Mouse (Mus musculus): Measurements from ENCODE around the gene Gm12169. TPM values are rescaled to one million over a fixed set of nuclear protein-coding genes. Genes with fewer than 3 reads are reported as not detected.
"Not testable (repeated sequence)": the region's sequence is repeated elsewhere in the genome, so short reads cannot be mapped to it uniquely, and the experiment has no call there.

Gm12169 gene
- polyA plus RNA-seq (2014; fragmentation: Nextera tagmentation; extraction: Ambion mirVana): not detected in 2 replicates

DNA sequence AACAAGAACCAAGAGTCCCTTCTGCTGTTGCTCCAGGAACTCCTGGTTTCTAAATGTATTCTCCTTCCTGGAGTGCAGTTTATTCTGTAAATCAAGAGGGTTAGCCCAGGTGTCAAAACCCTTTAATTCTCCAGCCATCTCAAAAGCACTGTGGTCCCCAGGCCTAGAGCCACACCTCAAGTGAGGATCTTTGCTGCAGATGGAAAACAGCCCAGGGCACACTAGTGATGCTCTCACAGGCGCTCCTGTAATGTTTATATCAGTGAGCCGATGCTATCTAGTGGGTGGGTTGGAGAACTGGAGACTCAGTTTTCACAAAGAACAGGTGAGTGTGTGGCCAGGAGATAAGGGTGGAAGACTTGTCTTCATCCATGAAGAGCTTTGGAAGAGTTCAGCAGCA lies at the start of gene Gm12169:
Gene Gm12169 (plus strand): TSS at position 301 of the 400 bp plus-strand sequence.
- ATAC-seq (ENCODE audit: insufficient read depth, low FRiP score, low TSS enrichment): no peak
- DNase-seq (ENCODE audit: low spot score): no peak
- WGBS: 98% methylated on average over 2 of the region's 2 CpGs
- Histone ChIP-seq H3K4me2 (ENCODE audit: low read depth) (no peak within 1 kb of the TSS), H3K9ac (ENCODE audit: low read length) (no peak within 1 kb of the TSS), H3K4me3 (ENCODE audit: low read depth, low read length) (no peak within 1 kb of the TSS), H3K36me3 (ENCODE audit: control insufficient read depth, insufficient read depth, low read length) (no peaks in the 10 kb centered on the region), H3K27ac (ENCODE audit: low read depth, low read length) (no peak within 1 kb of the TSS), H3K27me3 (ENCODE audit: control insufficient read depth, insufficient read depth, low read length) (no peaks in the 10 kb centered on the region), H3K9me3 (ENCODE audit: control insufficient read depth, low read length) (no peaks in the 10 kb centered on the region), H3K4me1 (ENCODE audit: control insufficient read depth, insufficient read depth, low read length) (no peaks in the 10 kb centered on the region)

DNA sequence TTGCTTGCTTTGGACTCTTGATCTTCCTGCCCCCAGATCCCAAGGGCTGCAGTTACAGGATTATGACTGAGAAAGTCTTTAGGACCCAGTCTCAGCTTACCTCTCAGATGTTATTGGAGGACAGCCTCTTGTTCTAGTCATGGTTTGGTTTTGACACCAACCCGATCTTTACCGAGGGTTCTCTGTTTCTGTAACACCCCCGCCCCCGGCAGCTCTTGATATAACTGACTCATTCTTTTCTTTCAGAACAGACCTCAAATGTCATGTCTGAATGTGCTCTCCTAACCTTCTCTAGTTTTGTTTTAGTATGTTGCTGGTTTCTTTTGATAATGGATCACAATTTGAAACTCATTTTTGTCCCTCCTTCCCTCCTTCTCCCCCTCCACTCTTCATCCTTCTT lies 49.8 kb upstream of the Gm12169 start:
- H3K4me1 ChIP-seq (ENCODE audit: control insufficient read depth, insufficient read depth, low read length): no peaks in the 10 kb centered on the region
- 86% methylated on average over 4 of the region's 4 CpGs for WGBS
- no peak for DNase-seq (ENCODE audit: low spot score)

DNA sequence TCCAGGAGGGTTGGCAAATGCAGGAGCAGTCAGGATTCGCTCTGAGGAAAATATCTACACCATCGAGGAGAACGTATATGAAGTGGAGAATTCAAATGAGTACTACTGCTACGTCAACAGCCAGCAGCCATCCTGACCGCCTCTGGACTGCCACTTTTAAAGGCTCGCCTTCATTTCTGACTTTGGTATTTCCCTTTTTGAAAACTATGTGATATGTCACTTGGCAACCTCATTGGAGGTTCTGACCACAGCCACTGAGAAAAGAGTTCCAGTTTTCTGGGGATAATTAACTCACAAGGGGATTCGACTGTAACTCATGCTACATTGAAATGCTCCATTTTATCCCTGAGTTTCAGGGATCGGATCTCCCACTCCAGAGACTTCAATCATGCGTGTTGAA lies 44.7 kb upstream of the Gm12169 start:
- Histone ChIP-seq H3K27ac (ENCODE audit: low read depth, low read length) (no peak overlapping the region), H3K36me3 (ENCODE audit: control insufficient read depth, insufficient read depth, low read length) (no peaks in the 10 kb centered on the region), H3K9me3 (ENCODE audit: control insufficient read depth, low read length) (no peaks in the 10 kb centered on the region), H3K4me3 (ENCODE audit: low read depth, low read length) (no peak overlapping the region), H3K4me2 (ENCODE audit: low read depth) (no peak overlapping the region), H3K4me1 (ENCODE audit: control insufficient read depth, insufficient read depth, low read length) (no peaks in the 10 kb centered on the region), H3K27me3 (ENCODE audit: control insufficient read depth, insufficient read depth, low read length) (no peaks in the 10 kb centered on the region), H3K9ac (ENCODE audit: low read length) (no peak overlapping the region)
- ATAC-seq (ENCODE audit: insufficient read depth, low FRiP score, low TSS enrichment) (no peak), DNase-seq (ENCODE audit: low spot score) (no peak)
- WGBS: 89% methylated on average over 9 of the region's 9 CpGs

More for the DNA sequence above, 49.8 kb upstream of the Gm12169 start:
- Histone ChIP-seq H3K27ac (ENCODE audit: low read depth, low read length) (no peak overlapping the region), H3K4me2 (ENCODE audit: low read depth) (no peak overlapping the region), H3K36me3 (ENCODE audit: control insufficient read depth, insufficient read depth, low read length) (no peaks in the 10 kb centered on the region), H3K9me3 (ENCODE audit: control insufficient read depth, low read length) (no peaks in the 10 kb centered on the region), H3K9ac (ENCODE audit: low read length) (no peak overlapping the region), H3K27me3 (ENCODE audit: control insufficient read depth, insufficient read depth, low read length) (no peaks in the 10 kb centered on the region), H3K4me3 (ENCODE audit: low read depth, low read length) (no peak overlapping the region)
- ATAC-seq (ENCODE audit: insufficient read depth, low FRiP score, low TSS enrichment): no peak

DNA sequence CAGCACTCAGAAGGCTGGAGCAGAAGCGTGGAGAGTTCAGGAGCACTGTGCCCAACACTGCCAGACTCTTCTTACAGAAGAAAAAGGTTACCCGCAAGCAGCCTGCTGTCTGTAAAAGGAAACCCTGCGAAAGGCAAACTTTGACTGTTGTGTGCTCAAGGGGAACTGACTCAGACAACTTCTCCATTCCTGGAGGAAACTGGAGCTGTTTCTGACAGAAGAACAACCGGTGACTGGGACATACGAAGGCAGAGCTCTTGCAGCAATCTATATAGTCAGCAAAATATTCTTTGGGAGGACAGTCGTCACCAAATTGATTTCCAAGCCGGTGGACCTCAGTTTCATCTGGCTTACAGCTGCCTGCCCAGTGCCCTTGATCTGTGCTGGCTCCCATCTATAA lies 43.5 kb upstream of the Gm12169 start:
- H3K9me3 ChIP-seq (ENCODE audit: control insufficient read depth, low read length): no peaks in the 10 kb centered on the region
- no peak overlapping the region for H3K27ac ChIP-seq (ENCODE audit: low read depth, low read length)
- H3K4me1 ChIP-seq (ENCODE audit: control insufficient read depth, insufficient read depth, low read length): no peaks in the 10 kb centered on the region
- no peak for ATAC-seq (ENCODE audit: insufficient read depth, low FRiP score, low TSS enrichment)
- DNase-seq (ENCODE audit: low spot score): no peak
- 83% methylated on average over 7 of the region's 7 CpGs for WGBS
- H3K27me3 ChIP-seq (ENCODE audit: control insufficient read depth, insufficient read depth, low read length): no peaks in the 10 kb centered on the region
- H3K9ac ChIP-seq (ENCODE audit: low read length): no peak overlapping the region
- H3K36me3 ChIP-seq (ENCODE audit: control insufficient read depth, insufficient read depth, low read length): no peaks in the 10 kb centered on the region
- no peak overlapping the region for H3K4me2 ChIP-seq (ENCODE audit: low read depth)
- H3K4me3 ChIP-seq (ENCODE audit: low read depth, low read length): no peak overlapping the region

DNA sequence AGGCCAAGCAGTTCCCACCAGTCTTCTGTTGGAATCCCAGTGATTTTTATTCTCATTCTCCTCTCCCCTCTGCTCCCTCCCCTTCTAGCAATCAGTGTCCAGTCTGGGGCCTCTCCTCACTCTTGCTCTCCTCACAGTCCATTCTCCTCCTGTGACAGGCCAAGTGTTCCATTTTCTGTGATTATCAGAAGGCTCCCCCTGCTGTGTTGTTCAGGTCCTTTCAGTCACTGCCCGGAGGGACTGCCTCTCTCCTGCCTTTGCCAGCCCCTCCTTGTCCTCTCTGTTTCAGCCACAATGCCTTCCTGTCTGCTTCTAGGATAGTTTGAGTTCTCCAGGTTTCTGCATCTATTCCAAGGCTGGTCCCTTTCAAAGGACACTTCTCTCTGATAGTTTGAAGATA lies 35.8 kb upstream of the Gm12169 start:
- WGBS: 13% methylated on average over 1 of the region's 1 CpGs
- Histone ChIP-seq H3K9ac (ENCODE audit: low read length) (no peak overlapping the region), H3K27me3 (ENCODE audit: control insufficient read depth, insufficient read depth, low read length) (no peaks in the 10 kb centered on the region), H3K27ac (ENCODE audit: low read depth, low read length) (no peak overlapping the region), H3K4me1 (ENCODE audit: control insufficient read depth, insufficient read depth, low read length) (no peaks in the 10 kb centered on the region), H3K4me2 (ENCODE audit: low read depth) (no peak overlapping the region), H3K9me3 (ENCODE audit: control insufficient read depth, low read length) (no peaks in the 10 kb centered on the region), H3K4me3 (ENCODE audit: low read depth, low read length) (no peak overlapping the region), H3K36me3 (ENCODE audit: control insufficient read depth, insufficient read depth, low read length) (no peaks in the 10 kb centered on the region)
- ATAC-seq (ENCODE audit: insufficient read depth, low FRiP score, low TSS enrichment) (no peak), DNase-seq (ENCODE audit: low spot score) (no peak)

DNA sequence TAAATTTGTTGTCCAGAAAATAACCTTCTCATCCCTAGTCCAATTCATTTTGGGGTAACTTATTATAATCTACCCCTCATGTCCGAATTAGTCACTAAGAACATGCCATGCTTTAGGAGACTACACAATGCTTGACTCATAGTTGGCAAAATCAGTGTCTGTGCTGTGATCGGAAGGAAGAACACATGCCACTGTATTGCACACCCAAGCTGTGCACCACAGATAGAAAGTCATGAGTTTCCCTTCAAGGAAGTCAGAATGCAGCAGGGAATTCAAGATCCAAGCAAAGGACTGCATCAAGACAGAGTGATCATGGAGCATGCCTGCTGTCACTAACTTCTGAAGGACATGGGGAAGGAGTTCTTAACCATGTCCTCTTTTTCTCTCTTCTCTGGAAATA lies 35.4 kb upstream of the Gm12169 start:
- Histone ChIP-seq H3K36me3 (ENCODE audit: control insufficient read depth, insufficient read depth, low read length) (no peaks in the 10 kb centered on the region), H3K27ac (ENCODE audit: low read depth, low read length) (no peak overlapping the region), H3K4me1 (ENCODE audit: control insufficient read depth, insufficient read depth, low read length) (no peaks in the 10 kb centered on the region), H3K4me2 (ENCODE audit: low read depth) (no peak overlapping the region), H3K9me3 (ENCODE audit: control insufficient read depth, low read length) (no peaks in the 10 kb centered on the region), H3K4me3 (ENCODE audit: low read depth, low read length) (no peak overlapping the region), H3K9ac (ENCODE audit: low read length) (no peak overlapping the region), H3K27me3 (ENCODE audit: control insufficient read depth, insufficient read depth, low read length) (no peaks in the 10 kb centered on the region)
- DNase-seq (ENCODE audit: low spot score) (no peak), ATAC-seq (ENCODE audit: insufficient read depth, low FRiP score, low TSS enrichment) (no peak)
- 87% methylated on average over 2 of the region's 2 CpGs for WGBS

DNA sequence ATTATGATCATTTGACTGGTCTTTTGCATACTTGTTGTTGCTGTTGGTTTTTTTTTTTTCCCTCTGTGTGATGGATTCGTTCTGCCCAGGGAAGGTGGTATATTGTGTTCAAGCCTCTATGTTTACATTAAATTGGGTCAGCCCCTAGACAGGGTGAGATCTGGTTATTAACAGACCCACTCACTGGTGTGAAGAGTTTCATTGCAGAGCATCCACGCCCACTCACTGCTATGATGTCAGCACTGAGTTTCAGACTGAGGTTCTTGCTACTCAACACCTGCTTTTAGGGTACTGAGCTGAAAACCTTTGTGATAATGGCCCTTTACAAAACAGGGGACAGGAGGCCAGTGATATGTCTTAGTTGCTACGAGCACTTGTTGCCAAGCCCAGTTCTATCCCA lies 16.9 kb upstream of the Gm12169 start:
- Histone ChIP-seq H3K4me1 (ENCODE audit: control insufficient read depth, insufficient read depth, low read length) (no peaks in the 10 kb centered on the region), H3K4me2 (ENCODE audit: low read depth) (no peak overlapping the region), H3K27me3 (ENCODE audit: control insufficient read depth, insufficient read depth, low read length) (no peaks in the 10 kb centered on the region), H3K27ac (ENCODE audit: low read depth, low read length) (no peak overlapping the region), H3K9ac (ENCODE audit: low read length) (no peak overlapping the region), H3K4me3 (ENCODE audit: low read depth, low read length) (no peak overlapping the region), H3K36me3 (ENCODE audit: control insufficient read depth, insufficient read depth, low read length) (no peaks in the 10 kb centered on the region), H3K9me3 (ENCODE audit: control insufficient read depth, low read length) (no peaks in the 10 kb centered on the region)
- 78% methylated on average over 3 of the region's 3 CpGs for WGBS
- no peak for DNase-seq (ENCODE audit: low spot score)
- no peak for ATAC-seq (ENCODE audit: insufficient read depth, low FRiP score, low TSS enrichment)

DNA sequence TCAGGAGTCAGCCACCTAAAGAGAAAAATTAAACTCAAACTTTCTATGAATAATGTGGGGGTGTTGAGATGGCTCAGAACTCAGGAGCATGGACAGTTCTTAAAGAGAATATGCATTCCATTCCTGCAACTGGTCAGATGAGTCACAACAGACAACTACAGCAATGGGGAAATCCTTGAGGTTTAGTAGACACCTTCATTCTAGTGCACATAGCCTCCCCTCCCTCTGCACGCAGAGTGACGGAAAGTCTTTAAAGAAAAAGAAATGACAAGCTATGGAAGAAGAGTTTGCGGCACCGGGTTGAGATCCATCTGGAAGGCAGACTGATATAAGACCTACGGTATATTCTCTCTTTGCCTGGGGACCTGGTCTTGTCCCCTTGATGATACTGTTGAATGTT lies 14.1 kb upstream of the Gm12169 start:
- no peak overlapping the region for H3K4me3 ChIP-seq (ENCODE audit: low read depth, low read length)
- 94% methylated on average over 5 of the region's 5 CpGs for WGBS
- H3K27me3 ChIP-seq (ENCODE audit: control insufficient read depth, insufficient read depth, low read length): no peaks in the 10 kb centered on the region
- H3K36me3 ChIP-seq (ENCODE audit: control insufficient read depth, insufficient read depth, low read length): no peaks in the 10 kb centered on the region
- no peaks in the 10 kb centered on the region for H3K9me3 ChIP-seq (ENCODE audit: control insufficient read depth, low read length)
- H3K4me2 ChIP-seq (ENCODE audit: low read depth): no peak overlapping the region
- H3K27ac ChIP-seq (ENCODE audit: low read depth, low read length): no peak overlapping the region
- ATAC-seq (ENCODE audit: insufficient read depth, low FRiP score, low TSS enrichment): no peak
- no peak overlapping the region for H3K9ac ChIP-seq (ENCODE audit: low read length)
- DNase-seq (ENCODE audit: low spot score): no peak
- no peaks in the 10 kb centered on the region for H3K4me1 ChIP-seq (ENCODE audit: control insufficient read depth, insufficient read depth, low read length)

DNA sequence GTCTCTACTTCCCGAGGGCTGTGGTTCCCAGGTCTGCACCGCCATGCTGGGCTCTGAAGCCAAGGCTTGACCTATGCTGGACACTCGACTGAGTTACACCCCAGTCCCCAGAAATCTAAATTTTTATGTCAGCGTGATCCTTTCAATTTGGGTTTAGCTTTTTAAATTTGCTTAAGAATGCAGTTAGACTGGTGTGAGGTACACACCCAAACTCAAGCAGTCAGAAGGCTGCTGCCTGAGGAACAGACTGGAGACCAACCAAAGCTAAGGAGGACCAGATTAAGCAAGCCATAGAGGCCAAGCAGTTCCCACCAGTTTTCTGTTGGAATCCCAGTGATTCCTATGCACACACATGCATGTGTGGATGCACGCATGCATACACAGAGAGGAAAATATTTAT lies 2.7 kb upstream of the Gm12169 start:
- H3K9ac ChIP-seq (ENCODE audit: low read length); H3K4me1 ChIP-seq (ENCODE audit: control insufficient read depth, insufficient read depth, low read length); DNase-seq (ENCODE audit: low spot score); H3K27ac ChIP-seq (ENCODE audit: low read depth, low read length); H3K27me3 ChIP-seq (ENCODE audit: control insufficient read depth, insufficient read depth, low read length); H3K4me2 ChIP-seq (ENCODE audit: low read depth); ATAC-seq (ENCODE audit: insufficient read depth, low FRiP score, low TSS enrichment); H3K4me3 ChIP-seq (ENCODE audit: low read depth, low read length); H3K9me3 ChIP-seq (ENCODE audit: control insufficient read depth, low read length); H3K36me3 ChIP-seq (ENCODE audit: control insufficient read depth, insufficient read depth, low read length): not testable (repeated sequence)
- WGBS: 86% methylated on average over 5 of the region's 5 CpGs
